Mouse (Mus musculus) erythroblast, embryonic 14.5 days (primary cell): Measurements from ENCODE around the gene 1700129C05Rik. TPM values are rescaled to one million over a fixed set of nuclear protein-coding genes. Genes with fewer than 3 reads are reported as not detected.

Experiments used
- H3K27me3 ChIP-seq: 2 replicates; pipeline ENCODE4 v1.6.1; 2012; ENCODE audit warnings: inconsistent platforms; ENCODE audit not compliant: control insufficient read depth
- H3K36me3 ChIP-seq: 2 replicates; pipeline ENCODE4 v1.6.1; 2012; ENCODE audit warnings: mild to moderate bottlenecking, inconsistent platforms; ENCODE audit not compliant: control insufficient read depth
- H3K4me1 ChIP-seq: 2 replicates; pipeline ENCODE4 v1.6.1; 2012; ENCODE audit warnings: inconsistent platforms; ENCODE audit not compliant: control insufficient read depth
- H3K4me3 ChIP-seq: replicated peaks from 2 replicates; pipeline ENCODE3; 2012; ENCODE audit warnings: moderate library complexity, mild to moderate bottlenecking, inconsistent platforms
- H3K9me3 ChIP-seq: 2 replicates; pipeline ENCODE4 v1.6.1; 2012; ENCODE audit warnings: low read length, inconsistent platforms, mixed read lengths; ENCODE audit not compliant: control insufficient read depth
- GATA1 ChIP-seq: IDR thresholded peaks from 2 replicates; pipeline ENCODE4 v1.6.1; 2012; ENCODE audit warnings: low read length, inconsistent platforms, mixed read lengths
- TAL1 ChIP-seq: IDR thresholded peaks from 3 replicates; pipeline ENCODE4 v1.6.1; 2012; ENCODE audit warnings: low read length, inconsistent platforms, mixed read lengths
- polyA plus RNA-seq: library from polyadenylated mRNA; stranded (reverse); fragments of >175 nt; gene quantifications from 2 replicates; pipeline ENCODE4 v1.2.3, GENCODE M21; 2012

The 1700129C05Rik gene
- not detected in 2 replicates for polyA plus RNA-seq

DNA sequence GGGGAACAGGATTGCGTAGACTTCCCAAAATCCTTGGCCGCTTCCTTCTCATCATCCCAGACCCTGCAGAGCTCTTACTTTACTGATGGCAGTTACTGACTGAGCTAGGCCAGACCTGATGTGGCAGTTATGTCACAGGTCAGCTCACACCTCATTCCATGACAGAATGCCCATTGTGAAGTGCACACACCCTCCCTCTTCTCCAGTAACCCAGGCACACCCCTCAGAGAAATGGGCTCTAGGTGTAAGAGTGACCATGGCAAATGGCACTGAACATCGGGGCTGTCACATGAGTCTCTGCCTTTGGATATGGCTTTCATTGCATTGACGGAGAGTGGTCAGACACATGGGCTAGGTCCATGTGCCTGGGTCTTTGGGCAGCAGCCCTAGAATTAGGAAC is at the start of gene 1700129C05Rik:
1700129C05Rik (minus strand) TSS at position 101 of the 400 bp plus-strand sequence.
- no peaks in the 10 kb centered on the region for H3K36me3 ChIP-seq
- TF ChIP-seq GATA1 (no peak), TAL1 (no peak)
- no peaks in the 10 kb centered on the region for H3K9me3 ChIP-seq
- no peaks in the 10 kb centered on the region for H3K27me3 ChIP-seq
- H3K4me1 ChIP-seq = no peaks in the 10 kb centered on the region
- H3K4me3 ChIP-seq = no peak within 1 kb of the TSS

DNA sequence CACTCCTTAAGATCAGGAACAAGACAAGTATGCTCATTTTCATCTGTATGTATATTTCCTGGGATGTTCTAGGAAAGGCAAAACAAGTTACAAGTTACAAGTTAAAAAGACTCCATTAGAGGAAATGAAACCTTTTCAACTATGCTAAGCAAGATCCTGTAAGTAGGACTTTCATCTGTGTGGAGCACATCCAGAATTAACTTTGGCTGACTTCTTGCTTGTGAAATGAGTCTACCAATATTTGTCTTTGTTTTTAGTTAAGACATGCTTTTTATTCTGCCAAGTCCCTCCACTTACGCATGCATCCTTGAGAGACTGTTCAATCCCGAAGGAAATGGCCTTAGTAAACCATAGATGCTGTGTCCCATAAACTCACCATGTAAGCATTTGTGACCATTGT is 43.4 kb upstream of the 1700129C05Rik start:
- no peak for TF ChIP-seq GATA1
- no peak for TF ChIP-seq TAL1
- H3K4me3 ChIP-seq = no peak overlapping the region
- no peaks in the 10 kb centered on the region for H3K4me1 ChIP-seq
- H3K27me3 ChIP-seq = no peaks in the 10 kb centered on the region
- H3K9me3 ChIP-seq = no peaks in the 10 kb centered on the region
- H3K36me3 ChIP-seq = no peaks in the 10 kb centered on the region

DNA sequence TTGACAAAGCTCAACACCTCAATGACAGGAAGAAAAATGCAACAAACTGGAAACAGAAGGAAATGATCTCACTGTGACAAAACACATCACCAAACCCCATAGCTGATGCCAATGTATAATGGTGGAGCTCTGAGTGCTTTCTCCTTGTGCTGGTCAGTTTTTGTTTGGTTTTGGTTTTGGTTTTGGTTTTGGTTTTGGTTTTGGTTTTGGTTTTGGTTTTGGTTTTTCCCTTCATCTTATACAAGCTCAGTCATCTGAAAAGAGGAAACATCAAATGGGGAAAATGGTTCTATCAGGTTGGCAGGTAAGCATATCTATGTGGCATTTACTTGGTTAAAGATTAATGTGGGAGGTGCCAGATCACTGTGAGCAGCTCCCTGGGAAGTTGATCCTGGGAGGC is 42.8 kb upstream of the 1700129C05Rik start:
- Histone ChIP-seq H3K4me1 (no peaks in the 10 kb centered on the region), H3K27me3 (no peaks in the 10 kb centered on the region), H3K36me3 (no peaks in the 10 kb centered on the region), H3K9me3 (no peaks in the 10 kb centered on the region), H3K4me3 (no peak overlapping the region)
- TF ChIP-seq GATA1 (no peak), TAL1 (no peak)

DNA sequence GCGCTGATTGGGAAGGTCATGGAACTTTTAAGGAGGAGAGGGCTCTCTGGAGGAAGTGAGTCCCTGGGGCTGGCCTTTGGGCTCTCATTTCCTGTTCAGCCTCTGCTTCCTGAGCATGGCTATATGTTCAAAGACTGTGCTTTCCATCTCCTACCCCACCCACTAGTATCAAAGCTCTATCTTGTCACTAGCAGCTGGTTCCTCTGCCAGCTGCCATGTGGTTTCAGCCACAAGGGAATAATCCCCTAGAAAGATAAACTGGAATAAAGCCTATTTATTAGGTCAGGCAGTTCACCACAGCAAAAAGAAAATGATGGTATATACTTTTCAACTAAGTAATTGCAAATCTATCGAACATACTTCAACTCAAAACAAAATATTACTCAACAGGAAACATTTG is 40.0 kb upstream of the 1700129C05Rik start:
- Histone ChIP-seq H3K27me3 (no peaks in the 10 kb centered on the region), H3K9me3 (no peaks in the 10 kb centered on the region), H3K4me1 (no peaks in the 10 kb centered on the region), H3K36me3 (no peaks in the 10 kb centered on the region), H3K4me3 (no peak overlapping the region)
- TF ChIP-seq GATA1 (no peak), TAL1 (no peak)

DNA sequence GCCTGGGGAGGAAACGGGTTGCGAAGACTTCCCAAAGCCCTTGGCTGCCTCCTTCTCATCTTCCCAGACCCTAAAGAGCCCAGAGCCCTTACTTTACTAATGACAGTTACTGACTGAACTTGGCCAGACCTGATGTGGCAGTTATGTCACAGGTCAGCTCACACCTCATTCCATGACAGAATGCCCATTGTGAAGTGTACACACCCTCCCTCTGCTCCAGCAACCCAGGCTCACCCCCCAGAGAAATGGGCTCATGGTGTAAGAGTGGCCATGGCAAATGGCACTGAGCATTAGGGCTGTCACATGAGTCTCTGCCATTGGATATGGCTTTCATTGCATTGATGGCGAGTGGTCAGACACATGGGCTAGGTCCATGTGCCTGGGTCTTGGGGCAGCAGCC is 36.0 kb upstream of the 1700129C05Rik start, which contains the start of gene Gm5142:
Gm5142 (minus strand) TSS at position 101 of the 400 bp plus-strand sequence.
- Histone ChIP-seq H3K4me1 (no peaks in the 10 kb centered on the region), H3K9me3 (no peaks in the 10 kb centered on the region), H3K4me3 (no peak within 1 kb of the TSS), H3K36me3 (no peaks in the 10 kb centered on the region), H3K27me3 (no peaks in the 10 kb centered on the region)
- no peak for TF ChIP-seq TAL1
- TF ChIP-seq GATA1 = no peak

DNA sequence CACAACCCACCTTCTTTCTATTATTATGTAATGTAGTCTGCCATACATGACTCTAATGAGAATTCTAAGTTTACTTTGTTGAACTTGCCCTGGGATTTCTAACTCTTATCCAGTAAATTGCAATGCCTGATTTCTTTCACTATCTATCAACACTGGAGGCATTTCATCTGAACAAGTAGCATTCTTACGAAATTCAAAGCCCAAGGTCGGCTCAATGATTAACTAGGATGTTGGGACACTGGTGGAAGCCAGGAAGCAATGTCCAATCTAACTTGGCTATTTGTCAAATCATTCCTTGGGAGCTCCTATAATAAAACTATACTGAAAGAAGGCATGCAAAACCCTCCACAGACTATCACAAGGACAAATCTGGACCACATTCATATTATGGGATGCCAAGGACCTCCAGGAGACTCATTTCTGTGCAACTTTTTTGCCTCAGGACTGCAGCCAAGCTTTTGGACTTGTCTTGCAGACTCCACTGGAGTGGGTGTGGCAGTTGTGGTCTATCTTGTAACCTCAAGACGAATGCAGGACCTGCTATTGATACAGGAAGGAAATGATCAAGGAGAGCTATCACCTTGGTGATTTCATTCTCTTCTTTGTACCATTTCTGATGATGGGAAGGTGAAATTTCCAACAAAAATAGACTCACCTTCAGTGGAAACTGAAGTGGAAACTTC is 14.5 kb upstream of the 1700129C05Rik start:
- Histone ChIP-seq H3K4me3 (no peak overlapping the region), H3K9me3 (no peaks in the 10 kb centered on the region), H3K4me1 (no peaks in the 10 kb centered on the region), H3K27me3 (no peaks in the 10 kb centered on the region), H3K36me3 (no peaks in the 10 kb centered on the region)
- no peak for TF ChIP-seq GATA1

DNA sequence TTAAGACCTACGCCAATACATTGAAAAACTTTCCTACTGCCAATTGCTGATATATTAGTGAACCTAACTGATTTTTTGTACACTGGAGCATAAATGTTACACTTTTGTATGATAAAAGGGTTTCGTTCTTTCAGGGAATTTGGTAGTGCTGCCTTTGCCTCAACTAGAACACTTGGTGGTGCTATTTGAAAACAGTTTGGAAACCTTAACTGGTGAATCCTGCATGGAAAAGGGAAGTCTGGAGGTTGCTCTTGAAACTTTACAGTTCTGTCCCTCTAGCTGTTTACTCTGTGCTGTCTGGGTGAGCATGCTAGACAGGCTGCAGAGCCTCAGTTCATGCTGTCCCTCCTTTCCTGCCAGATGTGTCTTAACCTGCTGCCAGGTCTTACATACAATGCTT is 12.9 kb upstream of the 1700129C05Rik start:
- Histone ChIP-seq H3K27me3 (no peaks in the 10 kb centered on the region), H3K4me1 (no peaks in the 10 kb centered on the region), H3K36me3 (no peaks in the 10 kb centered on the region), H3K4me3 (no peak overlapping the region), H3K9me3 (no peaks in the 10 kb centered on the region)
- no peak for TF ChIP-seq GATA1

DNA sequence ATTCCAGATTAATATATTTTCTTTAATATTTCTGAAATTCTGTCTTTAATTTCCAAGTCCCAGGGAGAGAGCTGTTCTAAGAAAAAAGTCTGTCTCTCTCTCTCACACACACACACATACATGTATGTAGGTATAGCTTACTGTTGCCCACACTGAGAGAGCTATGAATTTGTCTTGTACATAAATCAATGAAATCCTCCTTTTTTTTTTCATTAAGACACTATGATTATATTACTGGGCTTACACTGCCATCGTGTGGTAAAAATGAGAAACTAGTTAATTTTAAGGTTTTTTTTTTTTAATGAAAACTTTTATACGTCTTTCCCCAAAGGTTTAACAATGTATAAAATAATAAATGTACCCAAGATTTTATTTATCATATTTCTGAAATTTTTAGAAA is 28.4 kb downstream of the 1700129C05Rik start:
- no peak overlapping the region for H3K4me3 ChIP-seq
- H3K9me3 ChIP-seq = no peaks in the 10 kb centered on the region
- no peak for TF ChIP-seq TAL1
- no peak for TF ChIP-seq GATA1
- H3K4me1 ChIP-seq = no peaks in the 10 kb centered on the region
- H3K27me3 ChIP-seq = no peaks in the 10 kb centered on the region
- no peaks in the 10 kb centered on the region for H3K36me3 ChIP-seq

DNA sequence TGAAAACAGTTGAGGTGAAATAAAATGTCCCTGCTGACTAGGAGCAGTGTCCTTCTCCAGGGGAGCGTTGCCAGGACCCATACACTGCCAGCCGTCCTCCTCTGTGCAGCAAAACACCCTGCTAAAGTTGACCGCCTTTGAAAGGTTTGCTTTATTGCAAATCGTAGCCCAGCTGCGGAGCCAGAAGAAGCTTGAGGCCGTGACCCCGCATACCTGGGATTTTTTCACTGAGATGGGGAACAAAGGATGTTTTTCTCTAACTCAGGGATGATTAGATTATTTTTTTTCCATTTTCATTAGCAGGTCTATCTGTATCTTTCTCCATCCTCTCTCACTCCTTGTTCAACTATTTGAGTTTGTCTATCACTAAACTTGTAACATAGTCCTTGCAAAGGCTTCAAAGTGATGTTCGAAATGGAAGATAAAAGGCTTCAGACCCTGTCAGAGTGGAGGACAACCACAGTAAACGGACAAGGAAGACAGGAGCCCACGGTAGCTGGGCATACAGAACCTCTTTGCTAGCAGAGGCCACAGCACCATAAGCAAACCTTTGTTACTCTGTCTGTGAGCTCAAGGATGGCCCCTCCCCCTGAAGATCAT is 38.6 kb downstream of the 1700129C05Rik start:
- Histone ChIP-seq H3K36me3 (no peaks in the 10 kb centered on the region), H3K27me3 (no peaks in the 10 kb centered on the region), H3K4me1 (no peaks in the 10 kb centered on the region), H3K9me3 (no peaks in the 10 kb centered on the region), H3K4me3 (no peak overlapping the region)
- no peak for TF ChIP-seq TAL1
- TF ChIP-seq GATA1 = no peak
